Mouse (Mus musculus) embryonic facial prominence, embryonic 14.5 days (tissue): ENCODE measurements around the gene She. TPM values are rescaled to one million over a fixed set of nuclear protein-coding genes. Genes with fewer than 3 reads are reported as not detected.
A peak's percentile ranks its signal among the peaks of the same experiment; 100 is the strongest.
"Not testable (repeated sequence)": the region's sequence is repeated elsewhere in the genome, so short reads cannot be mapped to it uniquely, and the experiment has no call there.

Experiments
- ATAC-seq: fragments of 200-750 bp; cut with Nextera tagmentation; 2 replicates; pipeline ENCODE4 v1.8.0; 2017; ENCODE audit warnings: low read depth, moderate number of reproducible peaks, moderate TSS enrichment
- DNase-seq: peaks from one replicate; pipeline ENCODE4 v3.0.0-alpha.2; 2015; ENCODE audit warnings: low spot score
- H3K27ac ChIP-seq: fragments of 300-500 bp; sonication (generic); replicated peaks from 2 replicates; pipeline ENCODE4 v1.5.1; 2014; ENCODE audit warnings: low read depth, mild to moderate bottlenecking, low read length, moderate library complexity
- H3K27me3 ChIP-seq: fragments of 300-500 bp; sonication (generic); replicated peaks from 2 replicates; pipeline ENCODE4 v1.6.1; 2014; ENCODE audit warnings: low read length; ENCODE audit not compliant: control insufficient read depth, insufficient read depth
- H3K36me3 ChIP-seq: fragments of 300-500 bp; sonication (generic); 2 replicates; pipeline ENCODE4 v1.6.1; 2014; ENCODE audit warnings: low read length, mixed read lengths; ENCODE audit not compliant: control insufficient read depth, insufficient read depth
- H3K4me1 ChIP-seq: fragments of 300-500 bp; sonication (generic); 2 replicates; pipeline ENCODE4 v1.6.1; 2014; ENCODE audit warnings: antibody characterized with exemption, low read length; ENCODE audit not compliant: control insufficient read depth, insufficient read depth
- H3K4me2 ChIP-seq: fragments of 300-500 bp; sonication (generic); 2 replicates; pipeline ENCODE4 v1.6.1; 2014; ENCODE audit warnings: low read depth, mild to moderate bottlenecking, low read length, moderate library complexity, mixed read lengths
- H3K4me3 ChIP-seq: fragments of 300-500 bp; sonication (generic); 2 replicates; pipeline ENCODE4 v1.5.1; 2014; ENCODE audit warnings: low read depth, mild to moderate bottlenecking, low read length
- H3K9ac ChIP-seq: fragments of 300-500 bp; sonication (generic); 2 replicates; pipeline ENCODE4 v1.6.1; 2014; ENCODE audit warnings: low read depth, mild to moderate bottlenecking, low read length, moderate library complexity, mixed read lengths
- H3K9me3 ChIP-seq: fragments of 300-500 bp; sonication (generic); 2 replicates; pipeline ENCODE4 v1.6.1; 2016; ENCODE audit warnings: low read length; ENCODE audit not compliant: control insufficient read depth
- WGBS: fragments of 180-500 bp; shearing (Covaris S2); extraction: QIAGEN DNeasy Blood & Tissue Kit; methylation state at CpG from one replicate; pipeline ENCODE4 v1.1.7; 2014; 5-methylcytosine and 5-hydroxymethylcytosine counted together
- polyA plus RNA-seq: library from polyadenylated mRNA; unstranded; fragments of >200 nt; fragmentation: Nextera tagmentation; extraction: Ambion mirVana; gene quantifications from 2 replicates; pipeline ENCODE4 v1.2.1, GENCODE M21; 2014

She gene
- polyA plus RNA-seq, 1 experiment from 2014 or later: 5.2 TPM

DNA sequence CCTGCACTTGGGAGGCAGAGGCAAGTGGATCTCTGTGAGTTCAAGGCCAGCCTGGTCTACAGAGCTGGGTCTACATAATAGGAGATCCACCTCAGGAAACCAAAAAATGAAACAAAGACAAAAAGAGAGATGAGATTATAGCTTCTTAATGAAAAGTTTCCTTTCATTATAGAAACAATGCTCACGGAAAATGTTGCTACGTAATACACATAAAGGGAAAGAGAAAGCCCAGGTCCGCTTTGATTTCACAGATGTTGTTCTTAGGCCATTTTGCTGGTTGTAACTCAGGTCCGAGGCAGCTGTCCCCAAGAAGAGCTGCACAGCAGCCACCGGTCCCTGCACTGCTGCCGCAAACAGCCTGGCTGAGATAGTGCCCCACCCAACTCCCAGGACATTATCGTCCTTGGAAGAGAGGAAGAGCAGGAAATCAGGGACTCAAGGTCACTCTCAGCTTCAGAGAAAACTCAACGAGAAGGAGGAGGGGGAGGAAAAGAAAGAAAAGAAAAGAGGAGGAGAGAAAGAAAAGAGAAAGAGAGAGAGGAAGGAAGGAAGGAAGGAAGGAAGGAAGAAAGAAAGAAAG is 31.1 kb downstream of the She start:
- H3K4me1 ChIP-seq: 0 out of 2 replicates have a peak, but pooled peaks cover 6% of the 10 kb centered on the region
- no peak overlapping the region for H3K9ac ChIP-seq
- no peaks in the 10 kb centered on the region for H3K36me3 ChIP-seq
- no peaks in the 10 kb centered on the region for H3K9me3 ChIP-seq
- H3K4me2 ChIP-seq: no peak overlapping the region
- no peak overlapping the region for H3K27ac ChIP-seq
- H3K27me3 ChIP-seq: no peaks in the 10 kb centered on the region
- H3K4me3 ChIP-seq: no peak overlapping the region
- WGBS: 80% methylated on average over 8 of the region's 8 CpGs
- no peak for DNase-seq
- no peak for ATAC-seq

DNA sequence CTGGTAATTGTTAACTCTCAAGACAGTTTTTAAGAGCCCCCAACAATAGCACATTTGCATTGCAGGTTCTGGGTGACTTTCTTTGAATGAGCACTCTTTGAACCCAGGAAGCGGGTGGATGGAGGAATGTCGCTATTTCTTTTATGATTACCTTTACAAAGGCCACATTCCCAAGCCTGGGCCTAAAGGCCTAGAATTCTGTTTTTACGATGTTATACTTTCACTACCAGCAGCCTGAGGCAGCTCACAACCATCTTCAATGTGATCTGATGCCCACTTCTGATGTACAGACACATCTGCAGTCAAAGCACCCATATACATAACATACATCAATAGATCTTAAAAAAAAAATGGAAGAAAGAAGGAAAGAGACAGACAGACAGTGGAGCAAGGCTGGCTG is 32.1 kb downstream of the She start:
- not testable (repeated sequence) for H3K4me1 ChIP-seq, H3K9ac ChIP-seq, H3K4me3 ChIP-seq, ATAC-seq, H3K27me3 ChIP-seq, H3K4me2 ChIP-seq, H3K27ac ChIP-seq, DNase-seq, H3K9me3 ChIP-seq, H3K36me3 ChIP-seq
- 89% methylated on average over 3 of the region's 3 CpGs for WGBS

DNA sequence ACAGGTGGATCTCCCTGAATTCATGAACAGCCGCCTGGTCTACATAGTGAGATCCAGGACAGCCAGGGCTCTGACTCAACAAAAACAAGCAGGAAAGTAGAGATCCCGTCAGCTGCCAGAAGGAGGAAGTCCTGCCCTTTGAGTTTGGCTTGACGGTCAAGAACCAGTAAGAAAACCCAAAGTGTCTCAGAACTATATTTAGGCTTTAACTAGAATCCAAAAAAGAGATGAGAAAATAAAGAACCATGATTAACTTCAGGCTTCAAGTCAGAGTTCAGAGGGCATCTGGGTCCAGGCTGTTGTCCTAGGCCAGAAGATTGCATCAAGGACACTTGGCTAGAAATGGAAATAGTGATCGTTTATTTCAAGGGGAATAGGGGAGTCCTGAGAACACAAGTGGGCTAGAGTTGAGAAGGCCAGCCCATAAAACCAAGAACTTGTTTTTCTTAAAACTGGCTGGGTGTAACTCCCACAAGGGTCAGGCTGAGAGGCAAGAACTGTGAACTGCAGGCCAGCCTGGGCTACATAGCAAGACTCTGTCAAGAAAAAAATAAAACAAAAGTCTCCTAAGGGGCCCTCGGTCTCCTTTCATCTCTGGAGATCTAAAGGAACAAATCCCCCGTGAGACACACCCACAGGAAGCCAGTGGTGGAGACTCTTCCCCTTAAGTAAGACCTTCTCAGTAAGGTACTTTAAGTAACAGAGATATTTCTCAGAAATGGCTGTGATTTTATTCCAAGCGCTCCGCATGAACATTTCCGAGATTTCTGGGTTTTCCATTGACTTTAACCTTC is 32.7 kb downstream of the She start:
- WGBS: 79% methylated on average over 9 of the region's 9 CpGs

DNA sequence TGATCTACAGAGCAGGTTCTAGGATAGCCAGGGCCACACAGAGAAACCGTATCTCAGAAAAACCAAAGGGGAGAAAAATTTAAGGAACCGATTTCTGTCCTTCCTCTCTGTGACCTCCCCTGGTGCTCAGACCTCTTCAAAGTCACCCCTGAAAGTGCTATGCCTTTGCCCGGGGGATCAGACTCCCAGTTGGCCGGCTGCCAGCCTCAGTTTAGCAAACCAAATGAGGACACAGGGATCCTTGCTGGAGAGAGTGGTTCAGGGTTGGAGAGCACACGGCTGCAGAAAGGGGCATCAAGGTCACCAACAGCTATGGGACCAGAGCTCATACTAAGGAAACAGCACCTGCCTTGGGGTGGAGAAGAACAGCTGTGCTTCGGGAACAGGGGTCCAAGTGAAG is 33.9 kb downstream of the She start:
- no peaks in the 10 kb centered on the region for H3K36me3 ChIP-seq
- 59% methylated on average over 6 of the region's 6 CpGs for WGBS
- no peaks in the 10 kb centered on the region for H3K27me3 ChIP-seq
- no peaks in the 10 kb centered on the region for H3K9me3 ChIP-seq
- no peak overlapping the region for H3K4me2 ChIP-seq
- H3K27ac ChIP-seq: 0 out of 2 replicates have a peak overlapping the region, but pooled peaks have one; percentile 15
- DNase-seq (no peak), ATAC-seq (no peak)
- no peak overlapping the region for H3K9ac ChIP-seq
- no peak overlapping the region for H3K4me3 ChIP-seq
- peaks cover 14% of the 10 kb centered on the region for H3K4me1 ChIP-seq

More for the DNA sequence above, 32.7 kb downstream of the She start:
- ATAC-seq (no peak), DNase-seq (no peak)
- Histone ChIP-seq H3K4me1 (peaks cover 14% of the 10 kb centered on the region), H3K4me3 (no peak overlapping the region), H3K27ac (no peak overlapping the region), H3K4me2 (no peak overlapping the region), H3K27me3 (no peaks in the 10 kb centered on the region), H3K36me3 (no peaks in the 10 kb centered on the region), H3K9me3 (no peaks in the 10 kb centered on the region), H3K9ac (no peak overlapping the region)

DNA sequence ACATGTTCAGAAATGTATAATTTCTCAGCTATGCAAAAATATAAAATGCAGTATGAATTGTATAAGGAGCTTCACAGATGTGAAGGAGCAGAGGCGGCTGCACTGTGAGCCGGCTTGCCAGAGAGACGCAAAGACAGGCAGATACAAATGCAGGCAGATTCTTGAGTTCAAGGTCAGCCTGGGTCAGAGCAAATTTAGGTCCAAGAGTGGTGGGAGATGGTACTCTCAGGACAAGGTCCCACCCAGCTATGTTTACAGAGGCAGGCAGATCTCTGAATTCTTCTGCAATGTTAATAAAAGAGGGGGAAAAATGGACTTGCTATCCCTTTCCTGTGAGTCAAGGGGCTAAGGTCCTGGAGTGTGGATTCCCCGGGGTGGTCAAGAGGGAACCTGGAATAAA is 34.6 kb downstream of the She start:
- Histone ChIP-seq H3K4me3 (no peak overlapping the region), H3K4me2 (no peak overlapping the region), H3K36me3 (no peaks in the 10 kb centered on the region), H3K27ac (no peak overlapping the region), H3K9ac (no peak overlapping the region), H3K4me1 (peaks cover 21% of the 10 kb centered on the region), H3K27me3 (no peaks in the 10 kb centered on the region), H3K9me3 (no peaks in the 10 kb centered on the region)
- ATAC-seq (no peak), DNase-seq (no peak)
- 72% methylated on average over 4 of the region's 4 CpGs for WGBS

DNA sequence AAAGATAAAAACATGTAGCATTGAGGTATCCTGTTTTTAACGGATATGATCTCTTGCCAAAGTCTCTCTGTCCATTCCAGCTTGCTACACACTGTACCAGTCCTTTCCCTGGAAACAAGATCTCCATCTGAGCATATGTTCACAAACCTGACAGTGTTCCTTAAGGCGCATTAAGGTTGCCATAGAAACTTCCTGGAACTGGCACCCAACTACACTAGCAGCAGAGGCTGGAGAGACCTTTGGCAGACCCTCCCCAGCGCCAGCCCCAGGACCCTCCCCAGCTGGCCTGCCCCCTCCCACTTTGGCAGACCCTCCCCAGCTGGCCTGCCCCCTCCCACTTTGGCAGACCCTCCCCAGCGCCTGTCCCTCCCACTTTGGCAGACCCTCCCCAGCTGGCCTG is 36.5 kb downstream of the She start:
- no peaks in the 10 kb centered on the region for H3K36me3 ChIP-seq
- peak; percentile 85 for DNase-seq
- H3K9me3 ChIP-seq: no peaks in the 10 kb centered on the region
- peaks cover 25% of the 10 kb centered on the region for H3K4me1 ChIP-seq
- H3K9ac ChIP-seq: no peak overlapping the region
- no peak overlapping the region for H3K4me2 ChIP-seq
- ATAC-seq: peak; percentile 79
- no peak overlapping the region for H3K4me3 ChIP-seq
- no peaks in the 10 kb centered on the region for H3K27me3 ChIP-seq
- peak overlapping the region; percentile 39; the same call in 1 of the 2 replicates for H3K27ac ChIP-seq
- WGBS: 60% methylated on average over 3 of the region's 4 CpGs

DNA sequence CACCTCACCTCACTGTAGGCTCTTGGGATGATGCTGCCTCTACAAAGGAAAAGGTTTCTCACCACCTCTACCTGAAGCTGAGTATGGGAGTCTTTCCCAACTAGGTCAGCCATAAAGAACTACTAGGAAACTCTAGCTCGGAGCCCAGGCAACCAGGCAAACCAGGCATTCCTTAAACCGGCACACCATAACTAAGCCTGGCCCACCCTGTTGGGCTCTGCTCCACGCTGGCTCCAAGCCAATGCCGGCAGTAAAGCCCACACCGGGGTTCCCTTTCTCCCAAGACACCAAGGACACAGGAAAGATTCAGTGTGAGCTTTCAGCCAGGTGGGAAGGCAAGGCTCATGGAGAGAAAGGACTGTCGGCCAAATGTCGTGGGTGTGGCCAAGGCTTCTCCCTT is 37.2 kb downstream of the She start:
- WGBS: 27% methylated on average over 7 of the region's 7 CpGs
- no peaks in the 10 kb centered on the region for H3K27me3 ChIP-seq
- peak overlapping the region; percentile 39; the same call in 1 of the 2 replicates for H3K27ac ChIP-seq
- DNase-seq (peak; percentile 76), ATAC-seq (peak; percentile 64)
- no peak overlapping the region for H3K4me3 ChIP-seq
- no peaks in the 10 kb centered on the region for H3K9me3 ChIP-seq
- peak overlapping the region; percentile 32; the same call in 1 of the 2 replicates for H3K4me2 ChIP-seq
- H3K9ac ChIP-seq: no peak overlapping the region
- peaks cover 25% of the 10 kb centered on the region for H3K4me1 ChIP-seq
- H3K36me3 ChIP-seq: no peaks in the 10 kb centered on the region

DNA sequence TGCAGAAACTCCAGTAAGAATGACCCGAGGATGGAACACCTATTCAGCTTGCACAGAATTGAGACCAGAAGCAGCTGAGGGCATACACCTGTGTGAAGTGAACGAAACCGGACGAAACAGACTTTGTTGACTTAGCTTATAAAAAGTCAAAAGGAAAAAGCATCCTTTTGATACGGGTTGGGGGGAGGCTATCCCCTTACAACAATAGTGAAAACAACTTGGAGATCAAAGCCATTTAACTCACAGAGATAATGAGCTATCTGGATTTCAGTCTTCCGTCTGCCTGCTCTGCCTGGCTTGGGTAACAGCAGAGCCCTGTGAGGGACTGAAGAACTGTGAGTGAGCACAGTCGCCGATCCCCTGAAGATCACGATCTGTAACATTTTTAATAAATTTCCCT is 37.8 kb downstream of the She start:
- no peak for DNase-seq
- no peaks in the 10 kb centered on the region for H3K9me3 ChIP-seq
- H3K4me2 ChIP-seq: no peak overlapping the region
- no peak overlapping the region for H3K9ac ChIP-seq
- H3K27me3 ChIP-seq: no peaks in the 10 kb centered on the region
- 57% methylated on average over 9 of the region's 9 CpGs for WGBS
- H3K4me3 ChIP-seq: no peak overlapping the region
- H3K36me3 ChIP-seq: no peaks in the 10 kb centered on the region
- no peak for ATAC-seq
- peaks cover 25% of the 10 kb centered on the region for H3K4me1 ChIP-seq
- H3K27ac ChIP-seq: no peak overlapping the region

DNA sequence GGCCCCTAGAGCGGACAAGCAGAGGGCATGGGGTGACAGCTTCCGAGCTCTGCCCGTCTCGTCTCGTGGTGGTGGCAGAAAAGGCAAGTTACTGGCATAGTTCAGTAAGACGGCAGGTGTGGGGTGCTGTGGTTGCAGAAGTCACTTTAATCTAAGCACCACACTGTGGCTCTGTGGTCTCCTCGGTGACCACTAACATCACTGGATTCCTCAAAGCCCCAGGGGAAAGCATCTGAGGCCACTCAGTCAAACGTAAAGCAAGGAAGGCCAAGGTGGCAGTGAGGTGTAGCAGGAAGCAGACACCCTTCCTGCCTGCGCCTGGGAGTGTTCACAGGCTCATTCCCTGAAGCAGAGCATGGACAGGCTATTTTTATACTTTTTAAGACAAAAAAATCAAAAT is 38.4 kb downstream of the She start:
- Histone ChIP-seq H3K36me3 (no peaks in the 10 kb centered on the region), H3K9ac (no peak overlapping the region), H3K9me3 (no peaks in the 10 kb centered on the region), H3K4me1 (peaks cover 25% of the 10 kb centered on the region), H3K4me3 (no peak overlapping the region), H3K27ac (no peak overlapping the region), H3K4me2 (no peak overlapping the region), H3K27me3 (no peaks in the 10 kb centered on the region)
- ATAC-seq (no peak), DNase-seq (no peak)
- WGBS: 63% methylated on average over 9 of the region's 9 CpGs
